Mouse (Mus musculus) spleen, embryonic (tissue): ENCODE measurements around the gene Ror1.

ENCODE experiments used
- CTCF ChIA-PET: fragments of 350-600 bp; sonication (Branson Sonifier 250); formaldehyde crosslinking; loops from one replicate; lab custom pipeline; 2022; lab: Charles Lee

Ror1 gene

DNA sequence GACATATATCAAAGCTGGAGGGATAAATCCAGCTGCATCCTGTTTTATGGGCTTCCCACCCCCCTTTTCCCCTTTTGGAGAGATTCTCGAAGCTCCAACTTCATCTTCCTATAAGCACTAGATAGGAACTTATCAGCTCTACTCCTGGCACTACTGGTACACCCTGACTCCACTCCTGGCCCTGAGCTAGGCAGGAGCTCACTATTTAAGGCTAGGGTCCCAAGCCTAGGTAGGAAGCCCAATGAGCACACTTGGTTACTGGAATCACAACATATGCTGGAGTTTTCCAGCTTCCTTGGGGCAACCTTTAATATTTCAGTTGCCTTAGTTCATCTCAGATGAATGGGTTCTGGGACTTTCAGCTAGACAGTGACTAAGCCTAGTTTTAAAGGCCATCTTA lies 156.5 kb downstream of the Ror1 start:
- CTCF ChIA-PET = no interaction called here

DNA sequence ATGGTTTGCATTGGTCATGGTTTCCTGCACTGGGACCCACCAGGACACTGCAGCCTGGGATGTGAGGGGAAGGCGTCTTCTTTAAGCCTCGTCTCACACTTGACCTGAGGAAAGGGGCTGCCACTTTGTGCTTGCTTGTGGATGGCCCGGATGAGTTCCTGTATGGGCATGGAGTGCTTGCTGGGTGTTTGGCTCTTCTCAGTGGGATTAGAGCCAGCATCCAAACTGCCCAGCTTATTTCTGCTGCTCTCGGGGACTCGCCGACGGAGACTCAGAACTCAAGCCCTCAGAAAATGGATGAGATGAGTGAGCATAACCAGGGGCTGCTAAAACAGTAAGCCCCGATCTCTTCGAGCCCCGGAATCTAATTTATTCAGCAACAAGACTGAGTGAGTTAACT lies 157.1 kb downstream of the Ror1 start:
- CTCF ChIA-PET = no interaction called here

DNA sequence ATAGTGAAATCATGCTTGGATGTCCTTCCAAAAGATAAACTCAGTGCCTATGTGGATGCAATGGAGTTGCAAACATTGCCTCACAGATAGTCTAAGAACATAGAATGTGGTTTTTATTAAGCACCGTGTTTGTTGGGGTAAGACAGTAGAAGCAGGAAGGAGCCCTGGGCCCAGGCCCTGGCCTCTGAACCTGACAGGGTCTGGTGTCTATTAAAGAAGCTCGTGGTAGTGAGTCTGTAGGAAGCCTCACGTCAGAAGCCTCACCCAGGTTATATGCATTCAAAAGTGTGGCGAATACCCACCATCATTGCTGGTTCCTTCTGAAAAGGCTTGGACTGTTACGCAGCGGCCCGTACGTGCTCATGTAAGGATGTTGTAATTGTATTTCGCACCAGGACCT lies 157.8 kb downstream of the Ror1 start:
- CTCF ChIA-PET = no interaction called here

DNA sequence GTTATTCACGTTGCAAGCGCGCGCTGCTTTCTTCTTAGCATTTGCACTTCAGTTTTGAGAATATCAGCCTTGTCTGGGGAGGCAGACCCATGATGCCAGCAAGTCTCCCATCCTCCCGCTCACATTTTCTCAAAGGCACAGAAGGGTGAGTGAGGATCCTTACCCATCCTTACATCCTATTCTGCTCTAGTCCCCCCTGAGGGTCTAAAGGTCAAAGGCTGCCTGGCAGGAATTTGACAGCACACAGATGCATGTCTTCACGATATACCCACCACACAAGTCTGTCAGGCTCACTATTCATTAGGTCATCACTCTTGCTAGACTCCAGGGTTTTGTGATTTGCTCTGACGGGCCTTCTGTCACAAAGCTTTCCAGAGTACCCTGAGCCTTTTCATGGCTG lies 158.2 kb downstream of the Ror1 start:
- CTCF ChIA-PET = no interaction called here

DNA sequence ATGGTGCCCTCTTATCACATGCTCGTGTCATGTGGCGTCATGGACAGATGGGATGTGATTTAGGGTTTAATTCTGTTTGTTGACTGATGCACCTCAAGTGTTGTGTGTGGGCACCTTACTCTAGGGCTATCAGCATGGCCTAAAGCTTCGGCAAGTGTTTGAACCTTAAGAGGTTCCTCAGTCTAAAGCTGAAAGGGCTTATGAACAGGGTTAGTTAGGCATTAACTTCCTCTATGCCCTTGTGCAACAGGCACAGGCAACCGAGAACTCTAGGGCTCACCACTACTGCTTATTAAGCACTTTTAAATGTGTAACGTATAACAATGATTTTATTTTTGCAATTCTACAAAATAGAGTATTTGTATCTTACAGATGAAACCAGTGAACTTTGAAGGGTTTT lies 162.9 kb downstream of the Ror1 start:
- CTCF ChIA-PET = no interaction called here

- CTCF ChIA-PET = no interaction called here
These were observed 168.3 kb downstream of the Ror1 start for GRCm38 (mm10) chr4:100263917-100264316.

DNA sequence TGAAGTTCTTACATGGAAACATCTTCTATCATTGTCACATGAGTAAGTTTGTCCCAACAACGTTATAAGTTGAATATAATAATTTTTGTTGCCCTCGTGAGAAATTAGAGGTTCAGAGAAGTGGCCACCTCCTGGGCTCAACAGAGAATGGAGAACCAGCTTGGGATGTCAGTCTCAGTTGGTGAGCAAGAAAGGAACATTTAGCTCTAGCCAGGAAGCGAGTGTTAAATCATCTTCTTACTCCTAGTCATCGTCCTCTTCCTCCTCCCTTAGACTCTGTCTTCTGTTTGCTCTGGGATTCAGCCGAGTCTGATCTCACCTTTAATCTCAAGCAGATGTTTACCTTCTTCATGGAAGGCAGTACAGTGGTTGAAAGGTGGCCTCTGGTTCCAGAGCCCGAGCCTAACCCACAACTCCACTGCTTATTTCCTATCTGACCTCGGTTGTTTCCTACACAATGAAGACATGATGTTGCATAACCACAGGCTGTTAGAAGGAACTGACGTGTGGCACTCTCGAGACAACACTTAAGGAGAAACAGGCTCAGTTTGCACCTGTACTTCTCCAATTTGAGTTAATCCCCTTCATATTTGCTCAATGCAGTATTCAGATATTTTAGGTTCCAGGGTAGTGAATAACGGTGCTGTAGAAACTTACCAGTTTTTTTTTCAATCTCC lies 175.6 kb downstream of the Ror1 start:
- CTCF ChIA-PET = no interaction called here

- CTCF ChIA-PET = no interaction called here
These were observed 176.1 kb downstream of the Ror1 start for GRCm38 (mm10) chr4:100271736-100272127.

- CTCF ChIA-PET = no interaction called here
These were observed 177.8 kb downstream of the Ror1 start for GRCm38 (mm10) chr4:100273356-100273755.

DNA sequence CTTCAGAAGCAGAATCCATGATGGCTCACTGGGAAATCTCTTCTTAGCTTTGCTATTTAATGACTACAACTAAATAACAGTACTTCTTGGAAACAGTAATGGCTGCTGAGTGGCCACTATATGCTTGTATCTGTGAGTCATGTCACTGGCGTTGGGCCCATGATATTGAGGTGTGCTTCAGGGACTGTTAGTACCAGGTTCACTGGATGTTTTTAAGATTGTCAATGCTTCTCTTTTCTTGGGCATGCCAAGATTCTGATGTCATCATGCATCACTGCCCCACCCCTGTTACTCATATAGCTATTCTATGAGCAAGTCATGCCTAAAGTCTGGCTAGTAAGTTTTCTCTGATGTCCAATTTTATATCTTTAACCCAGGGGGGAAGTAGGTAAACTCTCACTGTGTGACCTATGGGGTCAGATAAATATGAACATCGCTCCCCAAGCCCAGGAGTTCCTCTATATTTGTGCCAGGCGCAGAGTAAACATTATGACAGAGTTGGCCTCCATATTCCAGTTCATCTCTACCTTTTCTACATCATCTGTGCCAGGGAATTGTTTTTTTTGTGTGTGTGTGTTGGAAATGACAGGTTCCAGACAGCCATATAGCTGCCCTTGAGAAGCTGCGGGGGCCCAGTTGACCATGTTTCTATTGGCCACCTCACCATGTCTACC lies 178.4 kb downstream of the Ror1 start:
- CTCF ChIA-PET = no interaction called here

GRCm38 (mm10) chr4:100276482-100276881 lies 180.9 kb downstream of the Ror1 start:
- CTCF ChIA-PET = no interaction called here

DNA sequence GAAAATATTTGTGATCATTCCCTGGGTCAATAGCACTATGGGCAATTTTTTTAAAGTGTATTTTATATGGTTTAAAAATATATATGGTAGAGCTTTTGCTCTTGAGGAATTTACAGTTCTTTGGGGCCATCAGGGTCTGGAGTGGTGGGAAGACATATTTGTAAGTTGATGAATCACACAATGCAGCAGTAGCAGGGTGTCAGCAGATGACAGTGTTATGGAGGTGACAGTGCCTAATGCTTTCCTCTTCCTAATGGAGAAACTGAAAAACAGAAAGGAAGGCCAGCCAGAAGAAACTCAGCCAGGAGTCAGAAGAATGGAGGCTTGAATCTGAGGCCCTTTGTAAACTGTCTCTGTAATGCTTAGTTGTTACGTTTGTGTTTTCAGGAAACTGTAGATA lies 181.4 kb downstream of the Ror1 start:
- CTCF ChIA-PET = no interaction called here

GRCm38 (mm10) chr4:100283171-100283880 lies 187.7 kb downstream of the Ror1 start:
- CTCF ChIA-PET = no interaction called here

- CTCF ChIA-PET = no interaction called here
These were observed 188.9 kb downstream of the Ror1 start for GRCm38 (mm10) chr4:100284528-100284927.

GRCm38 (mm10) chr4:100286111-100286541 lies 190.5 kb downstream of the Ror1 start:
- CTCF ChIA-PET = no interaction called here

DNA sequence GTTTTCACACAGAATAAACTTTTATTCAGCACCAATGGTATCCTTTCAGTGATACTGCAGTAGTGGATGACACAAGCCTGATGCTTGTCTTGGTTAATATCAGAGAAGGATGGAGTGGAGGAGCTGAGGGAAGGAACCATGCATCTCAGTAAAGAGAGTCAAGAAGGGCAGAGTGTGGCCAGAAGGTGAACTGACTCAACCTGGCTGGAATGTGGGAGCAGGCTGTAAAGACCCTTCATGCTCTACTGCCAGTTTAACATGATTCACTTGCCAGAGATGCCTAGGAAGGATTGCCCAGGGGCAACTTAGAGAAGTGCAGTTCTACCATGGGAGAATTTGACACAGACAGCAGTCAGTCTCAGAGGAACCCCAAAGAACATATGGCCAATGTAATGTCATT lies 191.2 kb downstream of the Ror1 start:
- CTCF ChIA-PET = no interaction called here

DNA sequence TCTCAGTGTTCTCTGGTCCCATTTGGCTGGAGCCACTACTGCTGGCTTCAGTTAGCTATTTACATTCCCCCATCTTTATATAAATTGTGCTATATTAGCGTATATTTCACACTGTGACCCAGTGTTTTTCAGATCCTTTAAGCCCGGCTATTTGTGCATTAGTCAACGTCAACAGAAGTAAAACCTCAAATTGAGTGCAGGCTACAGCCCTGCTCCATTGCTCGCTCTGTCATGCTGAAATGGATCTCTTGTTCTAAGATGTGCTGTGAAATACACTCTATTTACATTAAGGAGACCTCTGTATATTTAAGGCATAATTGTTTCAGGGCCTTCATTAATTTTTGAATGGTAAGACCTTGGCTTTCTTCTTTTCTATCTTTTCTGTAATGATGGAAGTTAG lies 192.2 kb downstream of the Ror1 start:
- CTCF ChIA-PET = no interaction called here

- CTCF ChIA-PET = no interaction called here
These were observed 195.5 kb downstream of the Ror1 start for GRCm38 (mm10) chr4:100291015-100291651.

- CTCF ChIA-PET = no interaction called here
These were observed 202.1 kb downstream of the Ror1 start for GRCm38 (mm10) chr4:100297678-100298077.

DNA sequence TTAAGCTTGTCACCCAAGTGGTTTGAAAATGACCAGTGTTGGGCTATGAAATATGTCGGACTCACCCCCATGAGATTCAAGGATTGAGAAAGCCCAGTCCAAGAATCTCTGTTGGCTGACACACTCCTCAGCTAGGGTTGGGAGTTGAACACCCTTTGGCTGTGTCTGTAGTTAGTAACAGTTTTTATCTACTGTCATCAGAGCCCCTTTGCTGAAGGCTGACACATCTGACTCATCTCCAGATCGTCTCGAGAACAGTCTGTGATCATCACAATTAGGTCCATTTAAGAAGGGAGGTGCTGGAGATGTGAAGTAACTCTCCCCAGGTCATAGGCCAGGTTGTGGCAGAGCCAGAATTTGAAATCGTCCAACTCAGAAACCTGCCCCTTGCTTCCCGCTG lies 203.0 kb downstream of the Ror1 start:
- CTCF ChIA-PET = no interaction called here

DNA sequence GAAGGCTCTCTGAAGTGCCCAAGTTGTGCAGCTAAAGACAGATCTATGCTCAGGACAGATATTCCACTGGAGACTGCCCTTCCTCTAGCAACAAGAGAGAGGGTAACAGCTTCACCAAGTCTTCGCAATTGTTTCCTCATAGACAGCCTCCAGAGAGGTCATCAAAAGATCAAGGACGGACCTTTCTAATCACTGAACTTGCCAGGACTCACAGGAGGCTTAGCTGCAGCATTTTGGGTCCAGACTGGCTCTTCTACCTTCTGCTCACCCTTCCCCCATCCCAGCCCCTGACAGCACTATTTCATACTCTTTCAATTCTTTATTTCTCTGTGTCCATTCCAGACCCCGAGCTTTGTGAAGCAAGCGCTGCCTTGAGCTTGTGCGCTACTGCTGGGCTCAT lies 204.6 kb downstream of the Ror1 start:
- CTCF ChIA-PET = interaction anchor here (0.5 kb wide), 1 partner anchor 9 kb away, joined by 4 read pairs; no protein-coding TSS in a partner anchor

GRCm38 (mm10) chr4:100301423-100301822 lies 205.8 kb downstream of the Ror1 start:
- CTCF ChIA-PET = no interaction called here
